Mouse (Mus musculus) ES-CJ7 (cell line): ENCODE measurements around the gene Rpl13a.
"Not testable (repeated sequence)": the region's sequence is repeated elsewhere in the genome, so short reads cannot be mapped to it uniquely, and the experiment has no call there.

Experiments used
- DNase-seq: peaks from one replicate; pipeline ENCODE4 v3.0.0; 2011; ENCODE audit warnings: low read depth, low spot score

Rpl13a gene

GRCm38 (mm10) chr7:45156206-45156605 lies 27.6 kb upstream of the Rpl13a start:
- no peak for DNase-seq

- peak; percentile 83 for DNase-seq
These were observed 27.0 kb upstream of the Rpl13a start for GRCm38 (mm10) chr7:45155590-45155989.

- peak; percentile 86 for DNase-seq
These were observed 26.5 kb upstream of the Rpl13a start for GRCm38 (mm10) chr7:45154993-45155514.

GRCm38 (mm10) chr7:45154096-45154992 lies 25.8 kb upstream of the Rpl13a start, which contains the start of the genes Pih1d1 and Aldh16a1:
Pih1d1 (plus strand) TSS chr7:45154303.
Aldh16a1 (minus strand) TSS chr7:45154584.
- DNase-seq, result peak; percentile 94

GRCm38 (mm10) chr7:45153586-45153985 lies 25.0 kb upstream of the Rpl13a start:
- DNase-seq, result no peak

GRCm38 (mm10) chr7:45153052-45153451 lies 24.5 kb upstream of the Rpl13a start:
- not testable (repeated sequence) for DNase-seq

GRCm38 (mm10) chr7:45151303-45151702 lies 22.7 kb upstream of the Rpl13a start:
- no peak for DNase-seq

GRCm38 (mm10) chr7:45150321-45150720 lies 21.8 kb upstream of the Rpl13a start:
- no peak for DNase-seq

GRCm38 (mm10) chr7:45149545-45149944 lies 21.0 kb upstream of the Rpl13a start:
- no peak for DNase-seq

GRCm38 (mm10) chr7:45148534-45149098 lies 20.1 kb upstream of the Rpl13a start:
- no peak for DNase-seq

GRCm38 (mm10) chr7:45147899-45148298 lies 19.3 kb upstream of the Rpl13a start:
- no peak for DNase-seq

GRCm38 (mm10) chr7:45147267-45147666 lies 18.7 kb upstream of the Rpl13a start:
- DNase-seq, result no peak

- no peak for DNase-seq
These were observed 16.9 kb upstream of the Rpl13a start for GRCm38 (mm10) chr7:45145460-45145859.

GRCm38 (mm10) chr7:45144368-45145174 lies 16.0 kb upstream of the Rpl13a start:
- DNase-seq, result no peak

GRCm38 (mm10) chr7:45141914-45142313 lies 13.4 kb upstream of the Rpl13a start:
- DNase-seq, result no peak

- no peak for DNase-seq
These were observed 12.8 kb upstream of the Rpl13a start for GRCm38 (mm10) chr7:45141319-45141718.

- no peak for DNase-seq
These were observed 11.6 kb upstream of the Rpl13a start for GRCm38 (mm10) chr7:45139904-45140723.

GRCm38 (mm10) chr7:45138403-45138802 lies 9.8 kb upstream of the Rpl13a start:
- DNase-seq, result no peak

GRCm38 (mm10) chr7:45137171-45138006 lies 8.8 kb upstream of the Rpl13a start:
- no peak for DNase-seq

GRCm38 (mm10) chr7:45135993-45136567 lies 7.5 kb upstream of the Rpl13a start, which contains the start of the genes Gm45713 and Flt3l:
Gm45713 (minus strand) TSS chr7:45136231.
Flt3l (minus strand) TSS chr7:45136432.
- DNase-seq, result peak; percentile 76
